Mouse (Mus musculus) granulocyte monocyte progenitor cell, adult 5-6 weeks (primary cell): ENCODE data around the gene Ngf. TPM values are rescaled to one million over a fixed set of nuclear protein-coding genes. Genes with fewer than 3 reads are reported as not detected.

Experiments
- ATAC-seq: replicated peaks from 2 replicates; pipeline ENCODE4 v1.8.0; 2016; ENCODE audit warnings: mild to moderate bottlenecking, moderate TSS enrichment, inconsistent platforms; ENCODE audit not compliant: poor library complexity, severe bottlenecking
- total RNA-seq, 2 experiments: library from RNA; stranded (forward) in 1 of 2; stranded (reverse) in 1 of 2; fragments of 200-712, 200-1000 nt in 1 of 2; fragments of >200 nt in 1 of 2; fragmentation: Nextera tagmentation in 1 of 2; gene quantifications; 2 replicates each; pipeline ENCODE4 v1.2.3; 2014 to 2017

The Ngf gene
- total RNA-seq (2014; fragmentation: Nextera tagmentation) (not detected in 2 replicates), total RNA-seq (2017) (not detected in 2 replicates)

DNA sequence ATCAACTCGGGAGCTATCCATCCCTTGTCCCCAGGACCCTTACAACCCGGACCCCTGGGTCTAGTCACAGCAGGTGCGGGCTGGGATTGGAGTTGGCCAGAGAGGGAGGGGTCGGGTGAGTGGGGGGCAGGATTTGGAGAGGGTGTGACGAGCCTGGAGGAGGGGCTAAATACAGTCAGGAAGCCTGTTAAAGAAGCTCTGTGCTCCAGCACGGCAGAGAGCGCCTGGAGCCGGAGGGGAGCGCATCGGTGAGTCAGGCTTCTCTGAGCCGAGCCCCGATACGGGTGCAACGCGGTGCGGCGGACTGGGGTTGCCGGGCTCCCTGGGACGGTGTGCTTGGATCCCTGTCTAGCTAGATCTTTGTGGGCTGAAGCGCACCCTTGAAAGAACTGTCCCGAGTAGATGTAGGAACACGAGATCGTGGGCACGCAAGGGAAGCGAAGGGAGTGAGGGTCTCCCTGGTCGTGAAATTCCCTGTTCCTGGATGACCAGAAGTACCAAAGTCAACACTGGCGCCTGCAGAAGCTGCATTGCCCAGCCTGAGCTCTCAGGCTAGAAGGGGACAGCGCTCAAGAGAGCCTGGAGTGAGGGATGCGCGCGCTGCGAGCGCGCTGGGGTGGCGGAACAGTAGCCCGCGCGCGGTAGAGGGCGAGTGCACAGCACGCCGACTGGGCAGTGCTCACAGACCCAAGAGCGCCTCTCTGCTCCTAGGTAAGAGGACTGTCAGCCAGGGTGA lies at the start of gene Ngf:
TSS of gene Ngf (plus strand) at position 207 of the 736 bp plus-strand sequence.
- no peak for ATAC-seq

- ATAC-seq = no peak
Measured at GRCm38 (mm10) chr3:102445567-102445966, 24.2 kb upstream of the Ngf start.

DNA sequence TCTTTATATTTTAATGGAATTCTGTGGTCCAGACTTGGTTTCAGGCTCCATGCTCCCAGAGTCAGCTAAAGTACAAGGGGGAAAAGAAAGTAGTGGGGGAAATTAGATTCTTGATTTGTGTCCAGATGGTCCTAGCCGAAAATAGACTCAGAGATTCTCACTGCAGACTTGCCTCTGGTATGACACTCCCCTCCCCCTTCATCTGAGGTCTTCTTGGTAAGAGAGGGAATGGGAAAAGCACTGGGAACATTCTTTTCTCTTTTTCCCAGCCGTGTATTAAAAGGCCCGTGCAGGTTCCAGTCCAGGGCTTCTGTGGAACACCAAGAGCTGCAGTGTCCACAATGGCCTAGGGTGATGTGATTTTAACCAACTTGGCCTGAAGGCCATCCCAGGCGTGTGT lies 23.0 kb upstream of the Ngf start:
- ATAC-seq = no peak

- ATAC-seq = no peak
Measured at GRCm38 (mm10) chr3:102454566-102454965, 15.2 kb upstream of the Ngf start.

DNA sequence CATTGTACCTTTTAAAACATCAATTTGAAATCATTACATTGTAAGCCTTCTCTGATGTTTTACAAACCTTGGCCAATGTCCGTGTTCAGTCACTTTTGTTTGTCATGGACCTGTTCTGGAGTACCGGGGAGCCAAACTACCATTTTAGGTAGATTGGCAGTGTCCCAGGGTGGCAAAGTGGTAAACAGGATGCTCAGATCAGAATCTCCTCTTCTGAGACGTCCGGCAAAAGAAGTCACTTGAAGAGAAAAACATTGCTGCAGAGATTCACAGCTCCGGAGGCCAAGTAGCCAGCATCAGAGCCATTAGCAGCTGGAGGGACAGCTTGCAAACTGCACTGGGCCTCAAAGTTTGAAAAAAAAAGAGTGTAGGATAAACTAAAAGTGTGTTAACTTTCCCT lies 9.2 kb upstream of the Ngf start:
- ATAC-seq = no peak

DNA sequence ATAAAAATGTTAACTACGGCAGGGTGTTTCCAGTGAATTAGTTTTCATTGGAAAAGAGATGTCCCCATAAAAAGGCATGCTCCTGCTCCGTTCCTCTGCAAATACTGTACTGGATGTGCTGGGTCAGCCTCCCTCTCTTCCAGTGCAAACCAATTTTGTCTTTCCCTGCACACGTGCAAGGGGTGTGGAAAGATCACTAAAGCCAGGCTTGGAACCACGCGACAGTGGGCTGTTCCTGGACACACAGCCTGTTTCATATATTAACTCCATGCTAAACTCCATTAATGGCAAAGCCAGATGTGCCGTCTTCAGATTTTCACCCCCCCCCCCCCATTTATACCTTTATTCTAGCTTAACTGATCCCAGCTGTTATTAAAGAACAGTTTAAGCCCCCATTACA lies 8.7 kb upstream of the Ngf start:
- no peak for ATAC-seq

DNA sequence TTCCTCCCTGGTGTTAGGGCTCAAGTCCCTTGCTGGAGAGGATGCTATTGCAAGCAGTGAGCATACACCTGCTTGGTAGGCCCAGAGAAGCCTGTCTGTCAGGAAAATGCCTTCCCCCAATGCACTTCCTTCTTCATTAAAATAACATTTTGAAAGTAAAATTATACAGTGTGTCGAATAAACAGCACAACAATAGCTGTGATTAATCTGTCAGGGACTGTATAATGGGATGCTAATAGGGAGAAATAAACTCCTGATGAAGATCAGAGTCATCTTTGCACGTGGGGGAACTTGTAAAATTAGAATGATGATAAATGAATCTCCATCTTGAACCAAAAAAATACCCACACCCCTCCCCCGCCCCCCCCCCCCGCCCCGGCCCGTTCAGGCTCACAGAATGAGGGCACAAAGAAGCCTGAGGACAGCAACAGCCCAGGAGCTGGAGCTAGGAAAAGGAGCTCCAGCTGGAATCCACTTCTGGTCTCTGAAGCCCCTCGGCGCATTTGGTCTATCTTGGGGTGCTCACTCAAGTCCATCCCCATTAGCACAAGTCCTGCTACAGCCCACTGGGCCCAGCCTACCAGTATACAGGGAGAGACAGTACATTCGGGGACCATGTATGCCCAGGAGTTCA lies 6.9 kb upstream of the Ngf start:
- ATAC-seq = no peak

DNA sequence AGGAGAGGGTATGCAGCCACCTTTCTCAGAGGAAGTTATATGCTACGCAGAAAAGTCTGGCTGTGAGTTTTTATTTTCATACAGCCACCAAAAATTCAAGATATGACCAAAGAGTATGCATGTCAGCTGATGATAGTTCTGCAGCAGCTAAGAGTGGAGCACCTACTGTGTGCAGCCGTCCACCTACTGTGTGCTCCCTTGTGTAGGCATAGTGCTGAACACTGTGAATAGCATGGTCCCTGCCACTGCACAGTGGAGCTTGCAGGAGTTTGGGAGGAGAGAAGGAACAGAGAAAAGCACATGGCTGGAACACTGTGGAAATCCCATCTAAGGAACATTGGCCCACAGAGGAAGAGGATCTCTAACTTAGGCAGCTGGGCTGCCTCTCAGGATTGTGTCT lies 6.4 kb upstream of the Ngf start:
- no peak for ATAC-seq

DNA sequence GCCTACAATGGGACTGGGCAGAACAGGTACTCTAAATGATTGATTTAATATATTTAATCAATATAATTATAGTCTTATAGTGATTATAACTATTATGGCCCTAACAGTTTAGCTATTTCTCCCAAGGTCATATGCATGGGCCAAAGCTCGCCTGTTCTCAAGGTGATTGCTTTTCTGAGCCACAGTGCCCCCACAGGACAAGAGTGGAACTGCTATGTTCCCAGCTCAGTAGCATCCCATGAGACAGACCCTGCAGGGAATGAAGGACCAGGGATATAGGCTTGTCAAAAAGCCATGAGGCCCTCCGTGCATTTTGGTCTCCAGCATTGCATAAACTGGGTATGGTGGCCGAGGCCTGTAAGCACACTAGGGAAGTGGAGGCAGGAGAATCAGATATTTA lies 3.1 kb upstream of the Ngf start:
- peak; percentile 52; the same call in 1 of the 2 replicates for ATAC-seq

DNA sequence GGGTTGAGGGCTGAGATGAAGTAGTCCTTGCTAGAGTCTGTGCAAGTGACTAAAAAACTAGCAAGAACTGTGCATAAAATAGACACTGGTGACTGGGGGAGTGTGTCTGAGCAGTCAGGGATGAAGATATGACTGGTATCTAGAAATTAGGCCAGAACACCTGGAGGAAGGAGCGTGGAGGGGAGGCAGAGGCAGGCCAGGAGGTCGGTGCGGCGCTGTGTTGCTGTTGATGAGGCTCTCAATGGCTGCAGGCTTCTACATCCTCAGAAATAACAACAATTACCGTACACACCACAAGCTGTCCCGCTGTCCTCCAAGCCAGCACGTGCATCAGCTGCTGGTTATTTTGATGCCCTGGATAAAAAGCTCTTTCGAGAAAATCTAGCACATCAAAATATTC lies 2.6 kb upstream of the Ngf start:
- no peak for ATAC-seq

GRCm38 (mm10) chr3:102471251-102471650 lies 1.5 kb downstream of the Ngf start:
- no peak for ATAC-seq

- no peak for ATAC-seq
Measured at GRCm38 (mm10) chr3:102471799-102472198, 2.1 kb downstream of the Ngf start.

GRCm38 (mm10) chr3:102474275-102475155 lies 4.8 kb downstream of the Ngf start:
- no peak for ATAC-seq

GRCm38 (mm10) chr3:102477917-102478694 lies 8.4 kb downstream of the Ngf start:
- no peak for ATAC-seq

DNA sequence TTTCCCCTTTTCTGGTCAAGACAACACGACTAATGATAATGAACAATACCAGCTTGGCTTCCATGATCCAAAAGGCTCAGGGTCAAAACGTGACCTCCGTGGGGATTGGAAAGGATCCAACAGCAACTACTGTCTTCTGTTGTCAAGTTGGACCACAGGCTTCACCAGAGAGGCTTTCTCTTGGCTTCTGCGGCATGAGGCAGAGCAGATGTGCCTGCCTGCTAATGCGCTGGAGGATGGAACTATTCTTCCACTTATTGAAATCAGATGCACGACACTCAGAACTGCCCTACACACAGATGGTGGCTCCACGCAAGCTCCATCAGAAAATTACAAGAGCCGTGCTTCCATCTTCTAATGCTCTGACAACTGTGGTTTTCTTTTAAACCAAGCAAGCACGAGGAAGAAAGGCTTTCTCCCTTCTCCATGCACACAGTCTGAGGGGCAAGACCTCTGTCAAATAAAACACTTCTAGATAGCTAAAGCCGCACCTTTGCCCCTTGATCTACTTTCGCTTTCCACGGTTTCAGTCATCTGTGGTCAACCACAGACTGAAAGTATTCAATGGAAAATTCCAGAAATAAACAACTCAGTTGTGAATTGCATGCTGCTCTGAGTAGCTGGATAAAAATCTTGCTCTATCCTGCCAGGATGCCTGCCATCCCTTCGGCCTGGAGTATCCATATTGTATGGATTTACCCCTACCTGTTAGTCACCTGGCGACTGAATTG lies 20.8 kb downstream of the Ngf start:
- ATAC-seq = no peak

- ATAC-seq = no peak
Measured at GRCm38 (mm10) chr3:102498113-102498512, 28.4 kb downstream of the Ngf start.

DNA sequence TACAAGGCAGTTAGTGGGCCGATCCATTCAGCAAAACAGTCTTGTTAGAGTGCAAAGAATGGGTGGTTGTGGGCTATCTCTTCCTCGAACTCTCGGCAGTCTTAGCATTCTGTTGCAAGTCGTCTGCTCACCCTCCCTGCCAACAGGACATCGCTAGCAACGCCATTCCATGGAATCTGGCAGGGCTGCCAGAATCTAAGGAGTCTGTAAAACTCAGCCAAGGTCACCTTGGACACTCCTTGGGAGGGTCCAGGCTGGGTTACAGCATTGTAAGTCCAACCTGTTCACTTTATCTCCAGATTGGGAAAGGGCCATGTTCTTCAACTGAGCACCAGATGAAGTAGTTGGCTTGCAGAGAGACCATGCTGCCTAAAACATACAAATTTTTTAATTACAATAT lies 29.2 kb downstream of the Ngf start:
- ATAC-seq = no peak

- ATAC-seq = no peak
Measured at GRCm38 (mm10) chr3:102500031-102500430, 30.3 kb downstream of the Ngf start.

- no peak for ATAC-seq
Measured at GRCm38 (mm10) chr3:102501186-102501585, 31.5 kb downstream of the Ngf start.

DNA sequence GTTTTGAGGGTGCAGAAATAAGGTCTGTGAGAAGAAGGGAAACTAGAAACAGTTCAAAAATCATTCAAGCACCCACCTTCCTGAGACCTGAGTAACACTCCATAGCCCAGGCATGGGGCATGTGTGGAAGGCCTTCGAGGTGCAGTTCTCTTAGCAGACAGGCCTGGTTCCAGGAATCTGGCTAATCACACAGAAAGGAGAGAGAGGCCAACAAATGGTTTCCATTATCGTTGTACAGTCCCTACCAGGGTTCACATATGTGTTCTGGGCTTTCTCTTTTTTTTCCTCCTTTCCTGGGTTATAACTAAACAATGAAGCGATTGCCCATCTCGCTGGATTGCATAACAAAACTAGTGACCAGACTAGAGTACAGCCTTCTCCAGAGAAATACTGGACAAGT lies 35.4 kb downstream of the Ngf start:
- ATAC-seq = no peak
